Mouse (Mus musculus) liver, embryonic 14.5 days (tissue): ENCODE measurements around the gene Furin.

Source experiments
- CTCF ChIP-seq: IDR thresholded peaks from 2 replicates; pipeline ENCODE4 v1.5.1; 2016; ENCODE audit warnings: antibody characterized with exemption, low read depth, control low read depth
- EP300 ChIP-seq: IDR thresholded peaks from 2 replicates; pipeline ENCODE4 v1.6.1; 2016; ENCODE audit warnings: antibody characterized with exemption, low read depth

- TF ChIP-seq EP300 = no peak
- no peak for TF ChIP-seq CTCF
Measured at GRCm38 (mm10) chr7:80407712-80408111, 2.5 kb upstream of the Furin start.
